10 mouse cellular contexts compared by ENCODE assay signal in the genomic region with DNA sequence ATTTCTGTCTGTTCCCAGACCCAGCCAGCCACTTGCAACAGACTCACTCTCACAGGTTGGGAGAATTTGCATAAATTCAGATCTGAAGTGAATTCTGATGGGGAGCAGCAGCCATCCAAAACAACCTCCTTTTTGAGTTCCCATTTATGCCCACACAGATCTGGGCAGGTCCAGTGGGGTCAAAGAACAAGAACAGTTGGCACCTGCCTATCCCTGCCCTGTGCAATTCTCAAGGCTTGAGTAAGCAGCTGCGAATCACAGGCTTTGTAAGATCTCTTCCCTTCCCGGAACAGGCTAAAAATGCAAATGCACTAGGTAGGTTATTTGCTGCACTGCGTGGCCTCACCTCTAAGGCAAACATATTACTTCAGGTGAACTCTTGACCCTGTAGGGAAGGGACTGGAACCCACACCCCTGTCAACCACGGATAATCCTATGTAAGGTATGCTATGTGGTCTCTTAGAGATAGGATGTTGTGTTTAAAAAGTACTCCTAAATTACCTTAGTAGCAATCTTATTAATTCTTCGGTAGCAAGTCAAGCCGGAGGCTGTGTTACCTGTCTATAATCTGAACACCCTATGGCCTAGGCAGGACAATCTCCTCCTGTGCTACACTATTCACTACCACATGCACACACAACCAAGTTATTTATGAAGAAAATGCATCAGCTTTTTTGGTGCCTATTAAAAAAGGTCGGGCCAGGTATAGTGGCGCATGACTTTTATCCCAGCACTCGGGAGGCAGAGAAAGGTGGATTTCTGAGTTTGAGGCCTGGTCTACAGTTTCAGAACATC. TPM values are rescaled to one million over a fixed set of nuclear protein-coding genes. Genes with fewer than 3 reads are reported as not detected.
DNase-seq lines count a peak whose midpoint lies in the region; ATAC-seq and TF ChIP-seq lines count a peak whose summit lies in the region.
"Had no signal": no experiment of that assay in that cellular context is flagged by ENCODE, and none has a peak within 500 bp of the region (broad histone marks: within the 10 kb centered on the region; RNA-seq: fewer than 3 reads in every experiment).

No protein-coding gene starts in this region.

- TF ChIP-seq POLR2A in CH12.LX (IDR thresholded peaks at IDR 0.05; ENCODE audit: low read depth, low read length), result peak; percentile 70

- peaks cover 14% of the 10 kb centered on the region for H3K79me2 ChIP-seq in CH12.LX (replicated peaks; ENCODE audit: control insufficient read depth, extremely low read depth, insufficient read depth, poor library complexity, severe bottlenecking)

- DNase-seq in forebrain, embryonic 10.5 days (ENCODE audit: extremely low spot score, low spot score), result no peak
- no peak for DNase-seq in forebrain, postnatal 0 days
- DNase-seq in CH12.LX (ENCODE audit: extremely low read depth), result peak; percentile 86
- no peak for DNase-seq in intestine, embryonic 14.5 days (ENCODE audit: low spot score)
- no peak for DNase-seq in left cerebral cortex, postnatal 10 days (ENCODE audit: extremely low spot score in 1 of 2, low spot score in 2 of 2)
- DNase-seq in ovary, postnatal 36 days (ENCODE audit: low spot score), result no peak
- DNase-seq in left cerebral cortex, postnatal 36 days (ENCODE audit: low spot score in 2 of 2), result no peak
- DNase-seq: right cerebral cortex, adult 18-20 months had no signal

- WGBS in forebrain, embryonic 10.5 days, result 88% methylated on average over 9 of the region's 9 CpGs
- WGBS in forebrain, postnatal 0 days, result 90% methylated on average over 9 of the region's 9 CpGs
- 77% methylated on average over 9 of the region's 9 CpGs for WGBS in intestine, embryonic 14.5 days
- 69% methylated on average over 9 of the region's 9 CpGs for WGBS in lung, embryonic 16.5 days

- no peaks in the 10 kb centered on the region for H3K9me3 ChIP-seq in forebrain, embryonic 10.5 days
- H3K9me3 ChIP-seq in forebrain, postnatal 0 days (ENCODE audit: low read length), result no peaks in the 10 kb centered on the region
- no peaks in the 10 kb centered on the region for H3K9me3 ChIP-seq in CH12.LX (replicated peaks; ENCODE audit: low read length)
- H3K9me3 ChIP-seq in intestine, embryonic 14.5 days (ENCODE audit: control insufficient read depth, low read length), result no peaks in the 10 kb centered on the region
- no peaks in the 10 kb centered on the region for H3K9me3 ChIP-seq in lung, embryonic 16.5 days (ENCODE audit: control insufficient read depth, low read length)
- H3K9me3 ChIP-seq: hindbrain, embryonic 15.5 days had no signal

- dilution Hi-C loops in CH12.LX (cut with MboI; ENCODE audit: extremely low pct_ligation_motif_present, extremely low pct_unique_long_range_greater_than_20kb, low sequenced_read_pairs), result no loop called here

- H3K4me3 ChIP-seq in forebrain, embryonic 10.5 days, result no peak overlapping the region
- H3K4me3 ChIP-seq in forebrain, postnatal 0 days (ENCODE audit: low read depth, low read length), result no peak overlapping the region
- peak overlapping the region; percentile 15 to 76 (median 16) for H3K4me3 ChIP-seq in CH12.LX (replicated peaks in 1 of 3; ENCODE audit: low read depth in 2 of 3, low read length in 2 of 3, poor library complexity in 1 of 3)
- H3K4me3 ChIP-seq in intestine, embryonic 14.5 days (ENCODE audit: low read depth, low read length), result no peak overlapping the region
- H3K4me3 ChIP-seq in lung, embryonic 16.5 days (ENCODE audit: low read length), result no peak overlapping the region
- H3K4me3 ChIP-seq: hindbrain, embryonic 15.5 days had no signal

- H3K4me2 ChIP-seq in forebrain, postnatal 0 days (ENCODE audit: low read depth), result no peak overlapping the region
- peak overlapping the region; percentile 86 for H3K4me2 ChIP-seq in CH12.LX (ENCODE audit: insufficient read depth, low read depth, poor library complexity, severe bottlenecking)
- H3K4me2 ChIP-seq in intestine, embryonic 14.5 days (ENCODE audit: low read length), result 0 out of 2 replicates have a peak overlapping the region, but pooled peaks have one; percentile 2
- H3K4me2 ChIP-seq in lung, embryonic 16.5 days (ENCODE audit: low read depth, low read length), result peak overlapping the region; percentile 49; the same call in 1 of the 2 replicates
- H3K4me2 ChIP-seq: hindbrain, embryonic 15.5 days had no signal

- TF ChIP-seq EP300 in CH12.LX (IDR thresholded peaks at IDR 0.05; ENCODE audit: low read length), result peak; percentile 85

- TF ChIP-seq RAD21 in CH12.LX (IDR thresholded peaks at IDR 0.05; ENCODE audit: low read depth, low read length), result no peak

- peak overlapping the region; percentile 6; the same call in 1 of the 2 replicates for H3K27ac ChIP-seq in forebrain, embryonic 10.5 days
- H3K27ac ChIP-seq in forebrain, postnatal 0 days (ENCODE audit: low read depth, low read length), result no peak overlapping the region
- H3K27ac ChIP-seq in CH12.LX (ENCODE audit: insufficient read depth, low read depth), result peak overlapping the region; percentile 93
- H3K27ac ChIP-seq in intestine, embryonic 14.5 days (ENCODE audit: low read depth), result peak overlapping the region; percentile 78
- peak overlapping the region; percentile 84 for H3K27ac ChIP-seq in lung, embryonic 16.5 days (ENCODE audit: low read length)
- H3K27ac ChIP-seq: hindbrain, embryonic 15.5 days had no signal

- H3K4me1 ChIP-seq in forebrain, embryonic 10.5 days, result peaks cover 53% of the 10 kb centered on the region
- no peaks in the 10 kb centered on the region for H3K4me1 ChIP-seq in forebrain, postnatal 0 days (ENCODE audit: insufficient read depth)
- H3K4me1 ChIP-seq in CH12.LX (ENCODE audit: control insufficient read depth in 1 of 2, insufficient read depth in 2 of 2), result peaks cover 29 to 70% of the 10 kb centered on the region in 2 experiments
- peaks cover 19% of the 10 kb centered on the region for H3K4me1 ChIP-seq in intestine, embryonic 14.5 days (replicated peaks; ENCODE audit: control insufficient read depth, insufficient read depth, low read length)
- peaks cover 59% of the 10 kb centered on the region for H3K4me1 ChIP-seq in lung, embryonic 16.5 days (replicated peaks; ENCODE audit: control insufficient read depth, insufficient read depth, low read length)
- H3K4me1 ChIP-seq: hindbrain, embryonic 15.5 days had no signal

- in situ Hi-C loops in CH12.LX (cut with MboI; ENCODE audit: low pct_ligation_motif_present, low pct_unique_long_range_greater_than_20kb, low sequenced_read_pairs), result loop anchor here (5.0 kb wide), 1 partner anchor 42 kb away; no protein-coding TSS in a partner anchor

- intact Hi-C loops in left cerebral cortex, postnatal 10 days (cut with DNase I), result no loop called here
- intact Hi-C loops in left cerebral cortex, postnatal 36 days (cut with DNase I), result no loop called here

- no peak for ATAC-seq in forebrain, postnatal 0 days
- peak; percentile 71 for ATAC-seq in intestine, embryonic 14.5 days (replicated peaks; ENCODE audit: low FRiP score, low TSS enrichment, low read depth)
- ATAC-seq in lung, embryonic 16.5 days (ENCODE audit: low read depth), result no peak

- no peaks in the 10 kb centered on the region for H3K27me3 ChIP-seq in forebrain, embryonic 10.5 days (ENCODE audit: poor library complexity, severe bottlenecking)
- H3K27me3 ChIP-seq in forebrain, postnatal 0 days (ENCODE audit: insufficient read depth, low read length), result no peaks in the 10 kb centered on the region
- no peaks in the 10 kb centered on the region for H3K27me3 ChIP-seq in CH12.LX (replicated peaks)
- no peaks in the 10 kb centered on the region for H3K27me3 ChIP-seq in intestine, embryonic 14.5 days (replicated peaks; ENCODE audit: control insufficient read depth, insufficient read depth, low read length)
- no peaks in the 10 kb centered on the region for H3K27me3 ChIP-seq in lung, embryonic 16.5 days (ENCODE audit: control insufficient read depth, insufficient read depth, low read depth, low read length)
- H3K27me3 ChIP-seq: hindbrain, embryonic 15.5 days had no signal

- H3K9ac ChIP-seq in forebrain, postnatal 0 days, result no peak overlapping the region
- peak overlapping the region; percentile 99 for H3K9ac ChIP-seq in CH12.LX (ENCODE audit: insufficient read depth, low read depth)
- no peak overlapping the region for H3K9ac ChIP-seq in intestine, embryonic 14.5 days (ENCODE audit: low read length)
- H3K9ac ChIP-seq in lung, embryonic 16.5 days (ENCODE audit: low read length), result peak overlapping the region; percentile 53; the same call in 1 of the 2 replicates
- H3K9ac ChIP-seq: hindbrain, embryonic 15.5 days had no signal

- H3K36me3 ChIP-seq in forebrain, embryonic 10.5 days (replicated peaks), result no peaks in the 10 kb centered on the region; the same call in 1 of the 2 replicates
- H3K36me3 ChIP-seq in forebrain, postnatal 0 days (ENCODE audit: insufficient read depth), result peaks cover 5% of the 10 kb centered on the region; the same call in 1 of the 2 replicates
- H3K36me3 ChIP-seq in CH12.LX (replicated peaks in 1 of 2; ENCODE audit: control insufficient read depth in 1 of 2, insufficient read depth in 1 of 2, low read length in 1 of 2), result peaks cover 3 to 10% of the 10 kb centered on the region in 2 experiments
- H3K36me3 ChIP-seq in intestine, embryonic 14.5 days (ENCODE audit: control insufficient read depth, insufficient read depth, low read length), result peaks cover 5% of the 10 kb centered on the region
- no peaks in the 10 kb centered on the region for H3K36me3 ChIP-seq in lung, embryonic 16.5 days (ENCODE audit: control insufficient read depth, insufficient read depth, low read length)
- H3K36me3 ChIP-seq: hindbrain, embryonic 15.5 days had no signal

- TF ChIP-seq CTCF in forebrain, postnatal 0 days (IDR thresholded peaks at IDR 0.05; ENCODE audit: low read depth), result no peak
- TF ChIP-seq CTCF in CH12.LX (conservative IDR thresholded peaks at IDR 0.05 in 1 of 2, IDR thresholded peaks at IDR 0.05 in 1 of 2; ENCODE audit: low read depth in 2 of 2, low read length in 2 of 2), result no peak

RNA-seq across cellular contexts. Expression of gene Tubd1, which starts 35.7 kb away (rescaled TPM):
- 14.1 and 14.2 TPM in 2 replicates for polyA plus RNA-seq in forebrain, embryonic 10.5 days (2016; fragmentation: Nextera tagmentation; extraction: Ambion mirVana)
- 3.1 and 4.3 TPM in 2 replicates for total RNA-seq in forebrain, postnatal 0 days (2014; rRNA removed)
- 6.7 and 8.0 TPM in 2 replicates for polyA plus RNA-seq in forebrain, postnatal 0 days (2015; fragmentation: Nextera tagmentation; extraction: Ambion mirVana)
- total RNA-seq in CH12.LX (2012; rRNA removed) (11.9 and 14.3 TPM in 2 replicates), CH12.LX (2014; rRNA removed) (9.7 and 9.8 TPM in 2 replicates)
- polyA plus RNA-seq in CH12.LX (2012; ENCODE audit: insufficient read length, low read depth), result 12.6 and 13.4 TPM in 2 replicates
- polyA plus RNA-seq in intestine, embryonic 14.5 days (2014; fragmentation: Nextera tagmentation; extraction: Ambion mirVana), result 9.9 and 10.6 TPM in 2 replicates
- polyA plus RNA-seq in lung, embryonic 16.5 days (2015; fragmentation: Nextera tagmentation; extraction: Ambion mirVana), result 13.3 and 14.0 TPM in 2 replicates
- 1 to 10 TPM; 6.1 to 7.4 TPM for total RNA-seq in left cerebral cortex, postnatal 10 days (2021)
- total RNA-seq in left cerebral cortex, postnatal 36 days (2021), result 1 to 10 TPM; 5.3 to 6.1 TPM

RNA-seq across cellular contexts. Expression of gene Rps6kb1, which starts 35.9 kb away (rescaled TPM):
- polyA plus RNA-seq in forebrain, embryonic 10.5 days (2016; fragmentation: Nextera tagmentation; extraction: Ambion mirVana), result 63.7 and 66.0 TPM in 2 replicates
- 34.2 and 51.8 TPM in 2 replicates for total RNA-seq in forebrain, postnatal 0 days (2014; rRNA removed)
- 56.3 and 69.2 TPM in 2 replicates for polyA plus RNA-seq in forebrain, postnatal 0 days (2015; fragmentation: Nextera tagmentation; extraction: Ambion mirVana)
- total RNA-seq in CH12.LX (2012; rRNA removed) (45.2 and 56.7 TPM in 2 replicates), CH12.LX (2014; rRNA removed) (76.9 and 79.9 TPM in 2 replicates)
- polyA plus RNA-seq in CH12.LX (2012; ENCODE audit: insufficient read length, low read depth), result 110 and 152 TPM in 2 replicates
- polyA plus RNA-seq in intestine, embryonic 14.5 days (2014; fragmentation: Nextera tagmentation; extraction: Ambion mirVana), result 50.7 and 58.0 TPM in 2 replicates
- 56.4 and 62.1 TPM in 2 replicates for polyA plus RNA-seq in lung, embryonic 16.5 days (2015; fragmentation: Nextera tagmentation; extraction: Ambion mirVana)
- total RNA-seq in left cerebral cortex, postnatal 10 days (2021), result 10 to 100 TPM; 46.2 to 49.6 TPM
- 10 to 100 TPM; 33.7 to 38.4 TPM for total RNA-seq in left cerebral cortex, postnatal 36 days (2021)

Comparison
In these comparisons a context has a peak if more than half of its experiments do, and no peak if none do; other contexts are left out.
1. H3K4me3 ChIP-seq: peak in CH12.LX (3 of 3); none in forebrain, embryonic 10.5 days (single experiment), forebrain, postnatal 0 days (single experiment), intestine, embryonic 14.5 days (single experiment) and lung, embryonic 16.5 days (single experiment).
2. H3K9ac ChIP-seq: peak in CH12.LX (single experiment) and lung, embryonic 16.5 days (single experiment); none in forebrain, postnatal 0 days (single experiment) and intestine, embryonic 14.5 days (single experiment).